Mouse (Mus musculus): Measurements from ENCODE around the gene Hprt. TPM values are rescaled to one million over a fixed set of nuclear protein-coding genes. Genes with fewer than 3 reads are reported as not detected.
"Not testable (repeated sequence)": the region's sequence is repeated elsewhere in the genome, so short reads cannot be mapped to it uniquely, and the experiment has no call there.

Gene Hprt
- polyA plus RNA-seq, 1 experiment from 2014 or later: 193 TPM

- Histone ChIP-seq H3K27me3 (ENCODE audit: control insufficient read depth, insufficient read depth, low read length) (no peaks in the 10 kb centered on the region), H3K4me3 (ENCODE audit: low read depth, low read length) (no peak overlapping the region), H3K4me2 (replicated peaks; ENCODE audit: low read depth, low read length) (no peak overlapping the region), H3K9ac (replicated peaks; ENCODE audit: low read depth, low read length) (no peak overlapping the region), H3K9me3 (ENCODE audit: control insufficient read depth, low read depth, low read length) (no peaks in the 10 kb centered on the region), H3K36me3 (ENCODE audit: control insufficient read depth, insufficient read depth, low read length) (no peaks in the 10 kb centered on the region), H3K27ac (ENCODE audit: low read length) (no peak overlapping the region), H3K4me1 (ENCODE audit: control insufficient read depth, insufficient read depth, low read length) (no peaks in the 10 kb centered on the region)
- ATAC-seq (ENCODE audit: insufficient number of reproducible peaks, insufficient read depth, low FRiP score, low read depth): no peak
- WGBS: 90% methylated on average over 1 of the region's 1 CpGs
Measured at GRCm38 (mm10) chrX:52972680-52973079, 15.3 kb upstream of the Hprt start.

- WGBS: 51% methylated on average over 1 of the region's 1 CpGs
- Histone ChIP-seq H3K27me3 (ENCODE audit: control insufficient read depth, insufficient read depth, low read length) (no peaks in the 10 kb centered on the region), H3K9me3 (ENCODE audit: control insufficient read depth, low read depth, low read length) (no peaks in the 10 kb centered on the region), H3K27ac (ENCODE audit: low read length) (no peak overlapping the region), H3K4me1 (ENCODE audit: control insufficient read depth, insufficient read depth, low read length) (no peaks in the 10 kb centered on the region), H3K4me2 (replicated peaks; ENCODE audit: low read depth, low read length) (no peak overlapping the region), H3K36me3 (ENCODE audit: control insufficient read depth, insufficient read depth, low read length) (no peaks in the 10 kb centered on the region), H3K9ac (replicated peaks; ENCODE audit: low read depth, low read length) (no peak overlapping the region), H3K4me3 (ENCODE audit: low read depth, low read length) (no peak overlapping the region)
- no peak for ATAC-seq (ENCODE audit: insufficient number of reproducible peaks, insufficient read depth, low FRiP score, low read depth)
Measured at GRCm38 (mm10) chrX:52978576-52978975, 9.4 kb upstream of the Hprt start.

GRCm38 (mm10) chrX:52981378-52981777 lies 6.6 kb upstream of the Hprt start:
- Histone ChIP-seq H3K4me2 (replicated peaks; ENCODE audit: low read depth, low read length) (no peak overlapping the region), H3K4me1 (ENCODE audit: control insufficient read depth, insufficient read depth, low read length) (no peaks in the 10 kb centered on the region), H3K9ac (replicated peaks; ENCODE audit: low read depth, low read length) (no peak overlapping the region), H3K27me3 (ENCODE audit: control insufficient read depth, insufficient read depth, low read length) (no peaks in the 10 kb centered on the region), H3K4me3 (ENCODE audit: low read depth, low read length) (no peak overlapping the region), H3K36me3 (ENCODE audit: control insufficient read depth, insufficient read depth, low read length) (no peaks in the 10 kb centered on the region), H3K27ac (ENCODE audit: low read length) (no peak overlapping the region), H3K9me3 (ENCODE audit: control insufficient read depth, low read depth, low read length) (no peaks in the 10 kb centered on the region)
- no peak for ATAC-seq (ENCODE audit: insufficient number of reproducible peaks, insufficient read depth, low FRiP score, low read depth)
- WGBS: 67% methylated on average over 3 of the region's 3 CpGs

- WGBS: 84% methylated on average over 5 of the region's 5 CpGs
- not testable (repeated sequence) for H3K27ac ChIP-seq (ENCODE audit: low read length); H3K9ac ChIP-seq (replicated peaks; ENCODE audit: low read depth, low read length); H3K36me3 ChIP-seq (ENCODE audit: control insufficient read depth, insufficient read depth, low read length); H3K27me3 ChIP-seq (ENCODE audit: control insufficient read depth, insufficient read depth, low read length); H3K4me2 ChIP-seq (replicated peaks; ENCODE audit: low read depth, low read length); ATAC-seq (ENCODE audit: insufficient number of reproducible peaks, insufficient read depth, low FRiP score, low read depth); H3K4me3 ChIP-seq (ENCODE audit: low read depth, low read length); H3K4me1 ChIP-seq (ENCODE audit: control insufficient read depth, insufficient read depth, low read length); H3K9me3 ChIP-seq (ENCODE audit: control insufficient read depth, low read depth, low read length)
Measured at GRCm38 (mm10) chrX:52994726-52995125, 6.8 kb downstream of the Hprt start.

- H3K9ac ChIP-seq (replicated peaks; ENCODE audit: low read depth, low read length); H3K4me1 ChIP-seq (ENCODE audit: control insufficient read depth, insufficient read depth, low read length); ATAC-seq (ENCODE audit: insufficient number of reproducible peaks, insufficient read depth, low FRiP score, low read depth); H3K4me2 ChIP-seq (replicated peaks; ENCODE audit: low read depth, low read length); H3K27ac ChIP-seq (ENCODE audit: low read length); H3K4me3 ChIP-seq (ENCODE audit: low read depth, low read length); H3K36me3 ChIP-seq (ENCODE audit: control insufficient read depth, insufficient read depth, low read length); H3K9me3 ChIP-seq (ENCODE audit: control insufficient read depth, low read depth, low read length); H3K27me3 ChIP-seq (ENCODE audit: control insufficient read depth, insufficient read depth, low read length): not testable (repeated sequence)
- 63% methylated on average over 4 of the region's 4 CpGs for WGBS
Measured at GRCm38 (mm10) chrX:53004887-53005286, 16.9 kb downstream of the Hprt start.

- Histone ChIP-seq H3K9ac (replicated peaks; ENCODE audit: low read depth, low read length) (no peak overlapping the region), H3K4me1 (ENCODE audit: control insufficient read depth, insufficient read depth, low read length) (no peaks in the 10 kb centered on the region), H3K36me3 (ENCODE audit: control insufficient read depth, insufficient read depth, low read length) (no peaks in the 10 kb centered on the region), H3K9me3 (ENCODE audit: control insufficient read depth, low read depth, low read length) (no peaks in the 10 kb centered on the region), H3K4me3 (ENCODE audit: low read depth, low read length) (no peak overlapping the region), H3K4me2 (replicated peaks; ENCODE audit: low read depth, low read length) (no peak overlapping the region), H3K27ac (ENCODE audit: low read length) (no peak overlapping the region), H3K27me3 (ENCODE audit: control insufficient read depth, insufficient read depth, low read length) (no peaks in the 10 kb centered on the region)
- ATAC-seq (ENCODE audit: insufficient number of reproducible peaks, insufficient read depth, low FRiP score, low read depth): no peak
- 51% methylated on average over 3 of the region's 3 CpGs for whole genome bisulfite sequencing
Measured at GRCm38 (mm10) chrX:53006062-53006461, 18.1 kb downstream of the Hprt start.

GRCm38 (mm10) chrX:53015549-53015948 lies 27.6 kb downstream of the Hprt start:
- Histone ChIP-seq H3K9me3 (ENCODE audit: control insufficient read depth, low read depth, low read length) (no peaks in the 10 kb centered on the region), H3K4me3 (ENCODE audit: low read depth, low read length) (no peak overlapping the region), H3K36me3 (ENCODE audit: control insufficient read depth, insufficient read depth, low read length) (no peaks in the 10 kb centered on the region), H3K4me1 (ENCODE audit: control insufficient read depth, insufficient read depth, low read length) (no peaks in the 10 kb centered on the region), H3K4me2 (replicated peaks; ENCODE audit: low read depth, low read length) (no peak overlapping the region), H3K27me3 (ENCODE audit: control insufficient read depth, insufficient read depth, low read length) (no peaks in the 10 kb centered on the region), H3K27ac (ENCODE audit: low read length) (no peak overlapping the region), H3K9ac (replicated peaks; ENCODE audit: low read depth, low read length) (no peak overlapping the region)
- ATAC-seq (ENCODE audit: insufficient number of reproducible peaks, insufficient read depth, low FRiP score, low read depth): no peak

GRCm38 (mm10) chrX:53023021-53023420 lies 35.1 kb downstream of the Hprt start:
- 93% methylated on average over 2 of the region's 2 CpGs for WGBS
- Histone ChIP-seq H3K9ac (replicated peaks; ENCODE audit: low read depth, low read length) (no peak overlapping the region), H3K27me3 (ENCODE audit: control insufficient read depth, insufficient read depth, low read length) (no peaks in the 10 kb centered on the region), H3K4me3 (ENCODE audit: low read depth, low read length) (no peak overlapping the region), H3K4me1 (ENCODE audit: control insufficient read depth, insufficient read depth, low read length) (no peaks in the 10 kb centered on the region), H3K4me2 (replicated peaks; ENCODE audit: low read depth, low read length) (no peak overlapping the region), H3K27ac (ENCODE audit: low read length) (no peak overlapping the region), H3K9me3 (ENCODE audit: control insufficient read depth, low read depth, low read length) (no peaks in the 10 kb centered on the region), H3K36me3 (ENCODE audit: control insufficient read depth, insufficient read depth, low read length) (no peaks in the 10 kb centered on the region)
- ATAC-seq (ENCODE audit: insufficient number of reproducible peaks, insufficient read depth, low FRiP score, low read depth): no peak

- H3K4me3 ChIP-seq (ENCODE audit: low read depth, low read length); ATAC-seq (ENCODE audit: insufficient number of reproducible peaks, insufficient read depth, low FRiP score, low read depth); H3K9me3 ChIP-seq (ENCODE audit: control insufficient read depth, low read depth, low read length): not testable (repeated sequence)
Measured at GRCm38 (mm10) chrX:53024268-53024667, 36.3 kb downstream of the Hprt start.

More at GRCm38 (mm10) chrX:53024268-53024667, 36.3 kb downstream of the Hprt start:
- H3K27ac ChIP-seq (ENCODE audit: low read length); H3K4me2 ChIP-seq (replicated peaks; ENCODE audit: low read depth, low read length); H3K4me1 ChIP-seq (ENCODE audit: control insufficient read depth, insufficient read depth, low read length); H3K36me3 ChIP-seq (ENCODE audit: control insufficient read depth, insufficient read depth, low read length); H3K27me3 ChIP-seq (ENCODE audit: control insufficient read depth, insufficient read depth, low read length); H3K9ac ChIP-seq (replicated peaks; ENCODE audit: low read depth, low read length): not testable (repeated sequence)
- 13% methylated on average over 3 of the region's 3 CpGs for WGBS
